Mouse (Mus musculus) limb, embryonic 11.5 days (tissue): Measurements from ENCODE around the gene Trank1. TPM values are rescaled to one million over a fixed set of nuclear protein-coding genes. Genes with fewer than 3 reads are reported as not detected.

Source experiments
- ATAC-seq: fragments of 200-750 bp; cut with Nextera tagmentation; 2 replicates; pipeline ENCODE4 v1.8.0; 2017; ENCODE audit warnings: low read depth; ENCODE audit not compliant: insufficient number of reproducible peaks, low FRiP score, low TSS enrichment
- DNase-seq: peaks from one replicate; pipeline ENCODE4 v3.0.0-alpha.2; 2015; ENCODE audit warnings: low spot score
- H3K27ac ChIP-seq: fragments of 300-500 bp; sonication (generic); replicated peaks from 2 replicates; pipeline ENCODE4 v1.5.1; 2014; ENCODE audit warnings: low read depth, mild to moderate bottlenecking, low read length
- H3K27me3 ChIP-seq: fragments of 300-500 bp; sonication (generic); 2 replicates; pipeline ENCODE4 v1.6.1; 2014; ENCODE audit warnings: mild to moderate bottlenecking, low read length, mixed read lengths; ENCODE audit not compliant: control insufficient read depth, insufficient read depth
- H3K36me3 ChIP-seq: fragments of 300-500 bp; sonication (generic); 2 replicates; pipeline ENCODE4 v1.6.1; 2014; ENCODE audit warnings: mild to moderate bottlenecking, low read length, moderate library complexity, mixed read lengths; ENCODE audit not compliant: control insufficient read depth, insufficient read depth
- H3K4me1 ChIP-seq: fragments of 300-500 bp; sonication (generic); 2 replicates; pipeline ENCODE4 v1.6.1; 2014; ENCODE audit warnings: low read length, mixed read lengths; ENCODE audit not compliant: control insufficient read depth, insufficient read depth
- H3K4me2 ChIP-seq: fragments of 300-500 bp; sonication (generic); 2 replicates; pipeline ENCODE4 v1.6.1; 2014; ENCODE audit warnings: low read depth, mild to moderate bottlenecking, moderate library complexity; ENCODE audit not compliant: severe bottlenecking
- H3K4me3 ChIP-seq: fragments of 300-500 bp; sonication (generic); 2 replicates; pipeline ENCODE4 v1.5.1; 2014; ENCODE audit warnings: low read depth, low read length
- H3K9ac ChIP-seq: fragments of 300-500 bp; sonication (generic); 2 replicates; pipeline ENCODE4 v1.6.1; 2014; ENCODE audit warnings: mild to moderate bottlenecking, low read length
- H3K9me3 ChIP-seq: fragments of 300-500 bp; sonication (generic); 2 replicates; pipeline ENCODE4 v1.6.1; 2016; ENCODE audit warnings: low read length; ENCODE audit not compliant: control insufficient read depth
- WGBS: fragments of 180-500 bp; shearing (Covaris S2); extraction: QIAGEN DNeasy Blood & Tissue Kit; methylation state at CpG from one replicate; pipeline ENCODE4 v1.1.7; 2014; 5-methylcytosine and 5-hydroxymethylcytosine counted together
- polyA plus RNA-seq: library from polyadenylated mRNA; unstranded; fragments of >200 nt; fragmentation: Nextera tagmentation; extraction: Ambion mirVana; gene quantifications from 2 replicates; pipeline ENCODE4 v1.2.1, GENCODE M21; 2014

The Trank1 gene
- polyA plus RNA-seq, 1 experiment from 2014 or later: 0.08 TPM

GRCm38 (mm10) chr9:111311843-111312441, 403 bp downstream of the Trank1 start:
- no peaks in the 10 kb centered on the region; the same call in 1 of the 2 replicates for H3K9me3 ChIP-seq
- H3K4me2 ChIP-seq: peak overlapping the region; percentile 71
- under 1% methylated on average over 32 of the region's 98 CpGs for WGBS
- ATAC-seq (0 out of 2 replicates have a peak, but pooled peaks have one; percentile 39), DNase-seq (peak; percentile 37)
- H3K27ac ChIP-seq: no peak overlapping the region
- H3K27me3 ChIP-seq: peaks cover 40% of the 10 kb centered on the region
- peaks cover 7% of the 10 kb centered on the region for H3K4me1 ChIP-seq
- H3K36me3 ChIP-seq: no peaks in the 10 kb centered on the region
- peak overlapping the region; percentile 43 for H3K4me3 ChIP-seq
- H3K9ac ChIP-seq: peak overlapping the region; percentile 30; the same call in 1 of the 2 replicates

GRCm38 (mm10) chr9:111312442-111313141, 1.1 kb downstream of the Trank1 start:
- Histone ChIP-seq H3K4me3 (peak overlapping the region; percentile 43), H3K36me3 (no peaks in the 10 kb centered on the region), H3K27me3 (peaks cover 40% of the 10 kb centered on the region), H3K4me1 (peaks cover 7% of the 10 kb centered on the region), H3K9me3 (no peaks in the 10 kb centered on the region; the same call in 1 of the 2 replicates), H3K27ac (no peak overlapping the region), H3K4me2 (peak overlapping the region; percentile 71), H3K9ac (peak overlapping the region; percentile 30; the same call in 1 of the 2 replicates)
- DNase-seq (peak; percentile 57), ATAC-seq (peak; percentile 47; the same call in 1 of the 2 replicates)
- WGBS: 1% methylated on average over 51 of the region's 59 CpGs

GRCm38 (mm10) chr9:111313299-111313698, 1.8 kb downstream of the Trank1 start:
- no peaks in the 10 kb centered on the region for H3K36me3 ChIP-seq
- no peak overlapping the region for H3K4me3 ChIP-seq
- peaks cover 40% of the 10 kb centered on the region for H3K27me3 ChIP-seq
- no peaks in the 10 kb centered on the region; the same call in 1 of the 2 replicates for H3K9me3 ChIP-seq
- H3K27ac ChIP-seq: no peak overlapping the region
- ATAC-seq (no peak), DNase-seq (no peak)
- 11% methylated on average over 6 of the region's 6 CpGs for WGBS
- H3K9ac ChIP-seq: no peak overlapping the region
- H3K4me2 ChIP-seq: no peak overlapping the region
- H3K4me1 ChIP-seq: peaks cover 7% of the 10 kb centered on the region

- 23% methylated on average over 5 of the region's 5 CpGs for WGBS
- DNase-seq: no peak
- Histone ChIP-seq H3K4me1 (peaks cover 7% of the 10 kb centered on the region), H3K27me3 (peaks cover 40% of the 10 kb centered on the region), H3K9ac (no peak overlapping the region), H3K9me3 (no peaks in the 10 kb centered on the region; the same call in 1 of the 2 replicates), H3K4me2 (no peak overlapping the region), H3K27ac (no peak overlapping the region), H3K4me3 (no peak overlapping the region), H3K36me3 (no peaks in the 10 kb centered on the region)
- ATAC-seq: no peak
These were observed 2.3 kb downstream of the Trank1 start for GRCm38 (mm10) chr9:111313793-111314192.

GRCm38 (mm10) chr9:111314219-111314618, 2.7 kb downstream of the Trank1 start:
- 30% methylated on average over 5 of the region's 5 CpGs for WGBS
- Histone ChIP-seq H3K4me1 (peaks cover 7% of the 10 kb centered on the region), H3K27ac (no peak overlapping the region), H3K27me3 (peaks cover 40% of the 10 kb centered on the region), H3K9me3 (no peaks in the 10 kb centered on the region; the same call in 1 of the 2 replicates), H3K4me3 (no peak overlapping the region), H3K4me2 (no peak overlapping the region), H3K36me3 (no peaks in the 10 kb centered on the region), H3K9ac (no peak overlapping the region)
- ATAC-seq (no peak), DNase-seq (peak; percentile 73)

- no peak for DNase-seq
- H3K4me3 ChIP-seq: no peak overlapping the region
- WGBS: 78% methylated on average over 4 of the region's 4 CpGs
- no peaks in the 10 kb centered on the region; the same call in 1 of the 2 replicates for H3K27me3 ChIP-seq
- ATAC-seq: no peak
- no peaks in the 10 kb centered on the region for H3K4me1 ChIP-seq
- no peaks in the 10 kb centered on the region for H3K9me3 ChIP-seq
- H3K9ac ChIP-seq: no peak overlapping the region
- no peak overlapping the region for H3K27ac ChIP-seq
- no peak overlapping the region for H3K4me2 ChIP-seq
- H3K36me3 ChIP-seq: no peaks in the 10 kb centered on the region
These were observed 9.4 kb downstream of the Trank1 start for GRCm38 (mm10) chr9:111320912-111321311.

- Histone ChIP-seq H3K36me3 (no peaks in the 10 kb centered on the region), H3K9ac (no peak overlapping the region), H3K9me3 (no peaks in the 10 kb centered on the region), H3K27me3 (no peaks in the 10 kb centered on the region; the same call in 1 of the 2 replicates), H3K27ac (no peak overlapping the region), H3K4me3 (no peak overlapping the region), H3K4me2 (no peak overlapping the region), H3K4me1 (no peaks in the 10 kb centered on the region)
- 85% methylated on average over 2 of the region's 2 CpGs for WGBS
- DNase-seq: no peak
- ATAC-seq: no peak
These were observed 13.3 kb downstream of the Trank1 start for GRCm38 (mm10) chr9:111324881-111325280.

- 85% methylated on average over 4 of the region's 4 CpGs for WGBS
- Histone ChIP-seq H3K9ac (no peak overlapping the region), H3K27ac (no peak overlapping the region)
These were observed 18.3 kb downstream of the Trank1 start for GRCm38 (mm10) chr9:111329881-111330280.

More at GRCm38 (mm10) chr9:111329881-111330280, 18.3 kb downstream of the Trank1 start:
- H3K4me3 ChIP-seq: no peak overlapping the region
- H3K4me2 ChIP-seq: no peak overlapping the region
- DNase-seq: no peak
- H3K9me3 ChIP-seq: no peaks in the 10 kb centered on the region
- no peak for ATAC-seq
- H3K27me3 ChIP-seq: no peaks in the 10 kb centered on the region
- H3K4me1 ChIP-seq: no peaks in the 10 kb centered on the region
- no peaks in the 10 kb centered on the region for H3K36me3 ChIP-seq
